Mouse (Mus musculus) CD4-positive, CD25-positive, alpha-beta regulatory T cell, adult 2 months (primary cell): ENCODE results near the gene Cradd.

Experiments used
- DNase-seq: peaks from one replicate; pipeline ENCODE4 v3.0.0-alpha.2; 2012; ENCODE audit warnings: low read depth, low spot score

Gene Cradd

GRCm38 (mm10) chr10:95207423-95207822 is 116.5 kb downstream of the Cradd start:
- DNase-seq, result no peak

- DNase-seq, result no peak
Observed at GRCm38 (mm10) chr10:95201514-95201913, 122.4 kb downstream of the Cradd start.

GRCm38 (mm10) chr10:95200323-95200722 is 123.6 kb downstream of the Cradd start:
- DNase-seq, result no peak

DNA sequence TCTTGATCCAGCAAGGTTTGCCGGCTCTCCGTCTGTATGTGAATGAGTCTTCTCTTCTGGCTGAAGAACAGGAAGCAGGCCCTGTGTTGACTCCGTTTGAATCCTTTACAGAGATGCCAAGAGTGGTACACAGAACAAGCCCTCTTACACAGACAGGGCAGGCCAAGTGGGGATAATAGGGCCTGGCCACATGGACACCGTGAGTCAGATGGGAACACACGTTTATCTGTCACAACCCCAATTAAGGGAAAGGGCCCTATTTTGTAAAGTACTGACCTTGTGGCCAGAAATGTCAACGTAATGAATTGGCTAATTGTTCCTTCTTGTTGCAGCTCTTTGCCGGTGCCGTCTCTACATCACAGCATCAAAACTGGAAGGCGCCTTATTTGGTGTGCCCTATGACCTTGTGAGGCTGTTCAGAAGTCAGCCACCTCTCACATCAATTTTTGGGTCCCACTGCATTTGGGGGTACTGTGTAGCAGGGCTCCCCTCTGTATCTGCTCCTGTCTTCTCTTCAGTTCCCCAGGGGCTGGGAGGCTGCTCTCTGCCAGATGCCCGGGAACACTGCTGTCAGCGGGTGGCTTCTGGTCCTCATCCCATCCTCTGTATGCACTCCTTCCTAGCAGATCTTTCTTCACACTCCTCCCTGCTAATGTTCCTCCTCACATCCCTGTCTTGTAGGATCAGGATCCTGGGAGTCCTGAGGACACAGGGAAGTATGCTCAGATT is 124.2 kb downstream of the Cradd start:
- no peak for DNase-seq

GRCm38 (mm10) chr10:95197377-95197776 is 126.6 kb downstream of the Cradd start:
- DNase-seq, result no peak

- peak; percentile 79 for DNase-seq
Observed at GRCm38 (mm10) chr10:95195719-95196118, 128.2 kb downstream of the Cradd start.

DNA sequence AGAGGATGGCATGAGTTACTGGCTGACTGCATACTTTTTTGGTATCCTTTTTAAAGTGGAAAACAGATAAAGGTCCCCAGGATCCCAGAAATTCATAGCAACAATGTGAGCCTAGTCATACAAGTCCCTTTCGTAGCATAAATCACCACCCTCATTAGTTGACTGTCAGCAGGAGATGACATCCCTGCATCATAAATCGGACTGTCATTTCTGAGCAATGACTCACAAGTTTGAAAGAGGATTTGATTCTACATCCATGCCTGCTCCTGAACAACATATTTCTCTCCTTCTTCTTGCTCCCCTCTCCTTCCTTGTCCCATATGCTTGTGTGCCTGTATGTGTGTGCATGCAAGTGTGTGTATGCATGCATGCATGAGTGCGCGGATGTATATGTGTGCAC is 129.2 kb downstream of the Cradd start:
- no peak for DNase-seq

GRCm38 (mm10) chr10:95193875-95194281 is 130.1 kb downstream of the Cradd start:
- peak; percentile 60 for DNase-seq

GRCm38 (mm10) chr10:95191881-95192280 is 132.1 kb downstream of the Cradd start:
- DNase-seq, result no peak

- DNase-seq, result no peak
Observed at GRCm38 (mm10) chr10:95191151-95191655, 132.7 kb downstream of the Cradd start.

- no peak for DNase-seq
Observed at GRCm38 (mm10) chr10:95189550-95190211, 134.3 kb downstream of the Cradd start.

DNA sequence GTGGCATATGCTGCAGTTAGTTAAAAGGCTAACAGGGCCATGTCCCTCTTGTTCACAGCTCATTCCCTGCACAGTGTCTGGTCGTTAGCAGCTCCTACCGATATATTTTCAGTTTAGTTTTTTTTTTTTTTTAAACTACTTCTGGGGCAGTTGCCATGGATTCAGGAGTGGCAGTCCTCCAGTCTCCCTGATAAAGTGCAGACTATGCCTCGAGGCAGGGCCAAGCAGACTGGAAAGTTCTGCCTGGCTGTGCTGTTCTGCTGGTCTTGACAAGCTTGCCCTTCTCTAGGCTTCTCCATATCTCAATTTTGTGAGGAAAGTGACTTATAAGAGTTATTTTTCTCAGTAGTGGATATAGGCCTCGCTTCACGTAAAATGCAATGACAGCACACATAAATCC is 139.7 kb downstream of the Cradd start:
- DNase-seq, result no peak

GRCm38 (mm10) chr10:95183051-95183450 is 140.9 kb downstream of the Cradd start:
- DNase-seq, result no peak

GRCm38 (mm10) chr10:95182405-95182804 is 141.5 kb downstream of the Cradd start:
- no peak for DNase-seq

- peak; percentile 10 for DNase-seq
Observed at GRCm38 (mm10) chr10:95181553-95181952, 142.4 kb downstream of the Cradd start.

GRCm38 (mm10) chr10:95180900-95181299 is 143.0 kb downstream of the Cradd start:
- peak; percentile 16 for DNase-seq

- peak; percentile 41 for DNase-seq
Observed at GRCm38 (mm10) chr10:95180177-95180576, 143.8 kb downstream of the Cradd start.

DNA sequence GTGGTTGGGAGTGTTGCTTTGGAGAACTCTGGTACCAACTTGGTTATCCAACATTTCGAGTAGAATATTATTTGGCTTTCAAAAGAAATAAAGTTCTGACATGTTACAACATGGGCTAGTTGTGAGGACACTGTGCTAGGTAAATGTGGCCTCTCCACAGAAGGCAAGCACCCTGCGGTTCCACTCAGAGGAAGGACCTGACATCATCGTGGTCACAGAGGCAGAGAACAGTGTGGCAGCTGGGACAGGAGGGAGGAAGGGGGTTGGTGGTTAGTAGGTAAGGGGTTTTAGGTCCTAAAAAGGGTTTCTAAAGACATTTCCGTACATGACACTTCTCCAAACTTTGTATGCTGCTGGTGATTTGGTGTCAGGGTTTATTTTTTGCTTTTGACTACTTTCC is 145.1 kb downstream of the Cradd start:
- peak; percentile 44 for DNase-seq

DNA sequence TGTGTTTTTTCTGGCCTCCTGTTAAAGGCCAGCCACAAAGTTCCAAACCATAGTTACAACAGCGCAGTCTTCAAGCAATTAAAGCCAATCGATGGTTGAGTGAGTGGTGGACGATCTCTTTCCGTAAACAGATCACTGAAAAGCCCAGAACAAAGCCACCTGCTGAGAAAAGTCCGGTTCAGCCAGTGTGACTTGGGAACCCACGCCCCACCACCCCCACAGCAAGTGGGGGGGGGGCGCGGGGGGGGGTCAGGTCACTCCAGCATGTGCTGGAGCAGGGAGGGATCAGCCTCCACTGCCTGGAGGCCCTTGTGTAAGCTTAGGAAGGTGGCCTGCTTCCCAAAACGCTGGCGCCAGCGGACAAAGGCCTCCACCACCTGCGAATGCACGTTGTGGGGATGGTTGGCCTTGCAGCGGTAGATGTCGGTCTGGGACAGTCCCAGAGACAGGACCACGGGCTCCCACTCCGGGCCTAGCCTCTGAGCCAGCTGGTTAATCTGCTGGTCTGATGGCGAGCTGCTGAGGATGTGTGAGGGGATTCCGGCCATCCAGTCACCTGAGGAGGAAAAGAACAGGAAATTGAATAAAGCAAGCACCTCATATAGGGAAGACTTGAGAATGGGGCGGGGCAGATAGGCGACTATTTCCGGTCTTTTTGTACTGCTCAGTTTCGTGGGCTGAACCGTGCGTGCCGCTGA is 148.4 kb downstream of the Cradd start:
- DNase-seq, result no peak

- DNase-seq, result no peak
Observed at GRCm38 (mm10) chr10:95174260-95174659, 149.7 kb downstream of the Cradd start.

- DNase-seq, result no peak
Observed at GRCm38 (mm10) chr10:95170721-95171354, 153.1 kb downstream of the Cradd start.

DNA sequence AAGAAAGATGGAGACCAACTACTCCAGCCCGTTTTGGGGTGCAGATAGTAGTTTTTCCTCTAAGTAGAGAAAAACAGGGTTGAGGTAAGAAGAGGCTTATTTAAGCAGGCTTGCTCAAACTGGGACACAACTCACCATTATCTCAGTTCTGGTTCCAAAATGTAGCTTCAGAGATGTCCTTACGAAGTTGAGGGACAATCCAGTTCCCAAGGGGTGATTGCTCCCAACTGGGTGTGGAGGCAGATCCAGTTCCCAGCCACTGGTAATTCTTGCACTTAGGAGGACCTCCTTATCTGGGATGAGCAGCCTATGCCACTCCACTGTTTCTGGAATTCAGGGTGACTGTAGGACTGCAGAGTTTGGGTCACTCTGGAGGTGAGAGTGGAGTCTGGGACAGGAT is 159.0 kb downstream of the Cradd start:
- DNase-seq, result no peak
